Mouse (Mus musculus) megakaryocyte, embryonic 14.5 days (primary cell): ENCODE measurements around the gene Mturn.

Experiments
- FLI1 ChIP-seq: IDR thresholded peaks from 2 replicates; pipeline ENCODE4 v1.6.1; 2012; ENCODE audit warnings: low read length, inconsistent platforms, mixed read lengths
- GATA1 ChIP-seq: IDR thresholded peaks from 3 replicates; pipeline ENCODE4 v1.6.1; 2012; ENCODE audit warnings: mixed read lengths, low read length, inconsistent platforms, borderline replicate concordance

- TF ChIP-seq GATA1, result no peak
- TF ChIP-seq FLI1, result no peak
These were observed 8.5 kb upstream of the Mturn start for GRCm38 (mm10) chr6:54672901-54673300.
